Mouse (Mus musculus) G1E (cell line): ENCODE results near the gene Zw10.

Experiments used
- CTCF ChIP-seq: IDR thresholded peaks from 2 replicates; pipeline ENCODE4 v1.5.1; 2012; ENCODE audit warnings: low read depth, low read length, inconsistent platforms, mixed read lengths
- GATA1 ChIP-seq: IDR thresholded peaks from 2 replicates; pipeline ENCODE4 v1.6.1; 2012; ENCODE audit warnings: borderline replicate concordance, low read length, inconsistent platforms, mixed read lengths
- POLR2AphosphoS5 ChIP-seq: IDR thresholded peaks from 2 replicates; pipeline ENCODE4 v1.6.1; 2012; ENCODE audit warnings: low read depth, low read length, inconsistent platforms; ENCODE audit not compliant: insufficient replicate concordance
- TAL1 ChIP-seq: conservative IDR thresholded peaks from 2 replicates; pipeline ENCODE4 v1.6.1; 2012; ENCODE audit warnings: low read depth, low read length, inconsistent platforms, mixed read lengths

GRCm38 (mm10) chr9:49081107-49081506, 25.7 kb downstream of the Zw10 start, which contains the start of gene Tmprss5:
- no peak for TF ChIP-seq POLR2AphosphoS5
- TF ChIP-seq CTCF: no peak
- no peak for TF ChIP-seq GATA1
- TF ChIP-seq TAL1: no peak
